Mouse (Mus musculus) megakaryocyte progenitor cell, adult 5-6 weeks (primary cell): ENCODE results near the gene Slc10a3. TPM values are rescaled to one million over a fixed set of nuclear protein-coding genes. Genes with fewer than 3 reads are reported as not detected.
"Not testable (repeated sequence)": the region's sequence is repeated elsewhere in the genome, so short reads cannot be mapped to it uniquely, and the experiment has no call there.

Experiments
- ATAC-seq: replicated peaks from 2 replicates; pipeline ENCODE4 v1.8.0; 2016; ENCODE audit warnings: mild to moderate bottlenecking, moderate TSS enrichment, inconsistent platforms; ENCODE audit not compliant: poor library complexity
- total RNA-seq, 2 experiments: library from RNA; stranded (forward) in 1 of 2; stranded (reverse) in 1 of 2; fragments of 157-497, 149-512 nt in 1 of 2; fragments of 200-1000 nt in 1 of 2; gene quantifications; 2 replicates each; pipeline versions ENCODE4 v1.2.3 to v1.2.4; 2015 to 2017

Slc10a3 gene
- total RNA-seq (2015): 31.1 and 39.3 TPM in 2 replicates
- 12.8 and 13.9 TPM in 2 replicates for total RNA-seq (2017)

DNA sequence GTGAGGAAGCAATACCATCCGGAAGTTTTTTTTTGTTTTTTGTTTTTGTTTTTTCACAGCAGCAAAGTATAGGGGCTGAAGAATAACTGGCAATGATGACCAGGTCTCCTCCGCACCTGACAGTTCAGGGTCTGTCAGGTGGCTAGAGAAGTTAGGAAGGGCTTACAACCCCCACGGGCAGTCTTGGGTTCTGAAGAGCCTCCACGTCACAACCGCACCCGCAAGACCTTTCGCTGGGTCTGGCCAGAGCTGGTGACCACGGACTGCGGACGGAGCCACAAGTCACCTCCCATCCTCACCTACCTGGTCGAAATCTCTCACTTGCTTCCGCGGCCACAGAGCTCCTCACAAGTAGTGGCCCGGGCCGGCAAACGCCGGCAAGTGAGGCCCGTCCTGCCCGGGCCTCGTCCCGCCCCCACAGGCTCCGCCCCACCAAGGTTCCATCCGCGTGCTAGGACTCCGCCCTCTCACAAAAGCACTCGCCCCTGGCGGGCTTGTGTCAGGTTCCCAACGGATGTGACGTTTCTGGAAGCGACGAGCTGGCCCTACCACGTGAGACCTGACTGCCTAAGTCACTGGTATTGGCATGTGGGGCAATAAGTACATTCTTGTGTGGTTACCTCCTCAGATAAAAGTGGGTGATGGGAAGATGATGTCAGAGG lies at the start of gene Slc10a3, which contains the start of gene Ubl4a:
TSS of gene Slc10a3 (minus strand) at position 462 of the 662 bp plus-strand sequence.
TSS of gene Ubl4a (minus strand) at position 331 of the 662 bp plus-strand sequence.
- peak; percentile 96 for ATAC-seq

DNA sequence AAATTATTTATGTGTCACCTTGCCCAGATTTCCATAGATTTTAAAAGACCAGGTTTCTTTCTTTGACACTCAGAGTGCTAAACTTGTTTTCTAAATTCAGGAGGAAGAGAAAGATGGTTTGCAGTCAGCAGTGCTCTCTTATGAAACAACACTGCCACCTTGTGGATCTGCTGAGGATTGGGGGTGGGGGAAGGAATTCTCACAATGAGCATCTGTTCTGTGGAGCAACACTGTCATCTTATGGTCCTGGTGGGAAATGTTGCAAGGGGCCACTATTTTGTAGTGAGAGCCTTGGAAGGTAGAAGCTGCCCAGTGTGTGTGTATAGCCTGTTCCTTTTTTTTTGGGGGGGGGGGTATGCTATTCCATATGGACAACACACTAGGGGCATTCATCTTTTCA lies 40.2 kb upstream of the Slc10a3 start:
- ATAC-seq: peak; percentile 100

GRCm38 (mm10) chrX:74408340-74408739 lies 35.2 kb upstream of the Slc10a3 start:
- no peak for ATAC-seq

- no peak for ATAC-seq
Observed at GRCm38 (mm10) chrX:74400136-74400535, 27.0 kb upstream of the Slc10a3 start.

GRCm38 (mm10) chrX:74392535-74393443 lies 19.6 kb upstream of the Slc10a3 start, which contains the start of the genes Fam3a and Ikbkg:
TSS of gene Fam3a (minus strand) at chrX:74393272.
TSS of gene Ikbkg (plus strand) at chrX:74393290.
- peak; percentile 99 for ATAC-seq

- peak; percentile 40 for ATAC-seq
Observed at GRCm38 (mm10) chrX:74388153-74388552, 15.0 kb upstream of the Slc10a3 start.

- peak; percentile 88 for ATAC-seq
Observed at GRCm38 (mm10) chrX:74384451-74384850, 11.3 kb upstream of the Slc10a3 start.

- ATAC-seq: peak; percentile 73
Observed at GRCm38 (mm10) chrX:74368209-74368909, 4.8 kb downstream of the Slc10a3 start.

- no peak for ATAC-seq
Observed at GRCm38 (mm10) chrX:74367512-74367911, 5.6 kb downstream of the Slc10a3 start.

- ATAC-seq: no peak
Observed at GRCm38 (mm10) chrX:74359171-74359570, 14.0 kb downstream of the Slc10a3 start.

GRCm38 (mm10) chrX:74357069-74357468 lies 16.1 kb downstream of the Slc10a3 start:
- ATAC-seq: not testable (repeated sequence)

GRCm38 (mm10) chrX:74353467-74353770 lies 19.7 kb downstream of the Slc10a3 start, which contains the start of gene Lage3:
TSS of gene Lage3 (minus strand) at chrX:74353618.
- ATAC-seq: peak; percentile 99

DNA sequence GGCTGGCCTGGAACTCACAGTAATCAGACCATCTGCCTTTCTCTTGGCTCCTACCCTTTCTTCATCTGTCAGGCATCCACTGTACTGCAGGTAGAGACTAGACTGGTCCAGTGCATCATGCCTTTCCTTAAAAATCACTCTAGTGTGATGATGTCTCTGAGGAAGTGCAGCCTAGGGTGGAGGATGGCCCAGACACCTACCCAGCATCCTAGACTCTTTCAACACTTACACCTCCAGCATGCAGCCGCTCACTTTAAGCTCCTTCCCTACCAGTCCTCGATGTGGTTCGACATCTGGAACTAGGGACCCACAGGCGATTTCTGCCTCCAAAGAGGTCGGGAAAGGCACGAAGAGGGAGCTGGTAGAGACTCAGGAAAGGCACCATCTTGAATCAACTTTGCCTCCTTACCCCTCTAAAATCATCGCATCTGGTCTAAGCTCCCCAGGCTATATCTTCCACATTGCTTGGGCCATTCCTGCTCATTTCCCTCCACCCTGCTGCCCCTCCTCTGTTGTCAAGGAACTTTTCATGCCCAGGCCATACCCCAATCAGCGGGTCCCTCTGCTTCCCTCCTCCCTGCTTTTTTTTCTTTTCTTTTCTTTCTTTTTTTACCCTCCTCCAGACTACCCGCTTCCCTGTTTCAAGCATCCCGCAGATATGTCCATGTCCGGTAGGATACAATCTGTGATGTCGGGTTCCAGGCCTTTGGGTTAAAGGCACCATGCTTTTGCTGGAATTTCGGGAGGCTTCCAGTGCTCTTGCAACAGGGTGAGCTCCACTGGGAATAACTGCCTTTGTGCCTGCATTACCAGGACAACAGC lies 20.3 kb downstream of the Slc10a3 start:
- ATAC-seq: peak; percentile 23

DNA sequence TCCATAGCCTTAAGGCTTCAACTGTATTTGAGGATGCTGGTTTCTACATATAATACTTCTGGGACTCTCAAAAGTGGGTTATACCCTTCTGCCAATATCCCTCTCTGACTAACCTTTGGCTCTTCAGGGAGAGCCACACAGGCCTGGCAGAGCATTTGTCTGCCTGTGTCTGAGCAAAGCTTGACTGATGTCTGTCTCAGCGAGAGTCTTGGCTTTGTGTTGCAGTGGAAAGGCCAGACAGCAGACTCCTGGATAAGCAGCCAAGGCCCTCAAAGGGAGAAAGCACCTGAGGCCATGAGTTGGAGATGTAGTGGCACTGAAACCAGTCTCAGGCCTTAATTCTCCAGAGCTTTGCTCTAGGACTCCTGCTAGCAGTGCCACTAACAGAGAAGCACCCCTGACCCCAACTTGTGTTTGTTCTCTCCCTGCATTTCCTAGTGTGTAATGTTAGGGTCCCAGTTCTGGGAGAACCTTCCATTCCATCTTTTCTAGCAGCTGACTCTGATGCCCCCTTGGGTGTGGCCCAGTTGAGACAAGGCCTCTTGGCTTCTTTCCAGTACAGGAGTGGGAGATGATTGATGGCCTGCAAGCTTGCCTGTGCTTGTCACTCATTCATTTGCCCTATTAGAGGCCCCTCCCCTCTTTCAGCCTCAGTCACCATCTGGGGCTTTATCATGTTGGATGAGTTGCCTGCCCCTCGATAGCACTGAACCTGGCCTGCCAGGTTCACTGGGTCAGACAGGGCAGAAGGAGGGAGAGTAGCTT lies 42.8 kb downstream of the Slc10a3 start:
- no peak for ATAC-seq

GRCm38 (mm10) chrX:74329215-74329671 lies 43.9 kb downstream of the Slc10a3 start:
- no peak for ATAC-seq

DNA sequence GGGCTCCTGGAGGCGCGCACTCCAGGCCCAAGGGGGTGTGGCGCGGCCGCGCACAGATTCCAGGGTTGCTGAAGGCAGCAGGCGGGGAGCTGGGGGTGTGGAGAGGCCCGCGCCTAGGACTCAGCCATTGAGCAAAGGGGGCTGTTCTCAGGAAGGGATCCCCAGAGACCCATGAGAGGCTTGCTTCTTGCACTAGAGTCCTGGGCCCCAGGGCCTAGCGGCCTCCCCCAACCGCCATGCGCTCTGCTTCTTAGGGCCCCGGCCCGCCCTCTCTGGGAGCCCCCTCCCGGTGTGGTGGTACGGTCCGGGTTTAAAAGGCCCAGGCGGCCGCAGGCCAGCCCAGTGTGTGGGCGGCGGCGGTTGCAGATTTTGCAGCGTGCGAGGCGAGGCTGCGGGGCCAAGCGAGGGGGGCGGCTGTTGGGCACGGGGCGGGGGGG lies 44.4 kb downstream of the Slc10a3 start, which contains the start of gene Plxna3:
TSS of gene Plxna3 (plus strand) at position 342 of the 437 bp plus-strand sequence.
- ATAC-seq: peak; percentile 92
